Mouse (Mus musculus): ENCODE data around the gene Fam53b. TPM values are rescaled to one million over a fixed set of nuclear protein-coding genes. Genes with fewer than 3 reads are reported as not detected.

The Fam53b gene
- polyA plus RNA-seq (2012), result 52.0 and 66.9 TPM in 2 replicates

DNA sequence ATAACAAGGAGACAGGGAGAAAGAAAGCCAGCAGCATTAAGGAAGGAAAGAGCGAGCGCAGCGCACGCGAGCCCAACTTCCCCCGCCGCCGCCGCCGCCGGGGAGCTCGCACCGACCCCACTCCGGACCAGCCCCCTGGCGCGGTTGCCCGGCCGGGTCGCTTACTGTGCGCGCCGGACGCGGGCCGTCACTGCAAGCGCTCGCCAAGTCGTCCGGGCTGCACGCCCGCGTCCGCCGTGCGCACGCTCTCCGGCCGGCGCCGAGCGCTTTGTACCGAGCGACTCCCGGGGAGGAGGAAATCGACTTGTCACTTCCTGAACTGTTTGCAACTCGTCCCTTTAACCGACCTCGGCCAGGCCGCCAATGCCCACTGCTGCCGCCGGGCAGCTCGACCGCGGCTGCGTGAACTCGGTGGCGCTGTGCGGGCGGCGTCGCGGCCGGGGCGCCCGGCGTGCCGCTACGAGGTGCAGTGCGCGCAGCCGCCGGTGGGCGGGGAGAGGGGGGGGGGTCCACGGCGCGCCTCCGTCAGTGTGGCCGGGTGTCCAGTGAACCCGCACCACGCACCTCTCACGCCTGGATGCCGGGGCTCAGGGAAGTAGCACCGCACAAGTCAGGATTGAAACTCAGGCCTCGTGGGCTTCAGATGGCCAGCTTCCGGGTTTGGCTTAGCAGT lies at the start of gene Fam53b:
Gene Fam53b, minus strand, starts transcription at position 471 of the 673 bp plus-strand sequence.
- no peak for TF ChIP-seq GATA1 (IDR thresholded peaks at IDR 0.05; ENCODE audit: low read length)

DNA sequence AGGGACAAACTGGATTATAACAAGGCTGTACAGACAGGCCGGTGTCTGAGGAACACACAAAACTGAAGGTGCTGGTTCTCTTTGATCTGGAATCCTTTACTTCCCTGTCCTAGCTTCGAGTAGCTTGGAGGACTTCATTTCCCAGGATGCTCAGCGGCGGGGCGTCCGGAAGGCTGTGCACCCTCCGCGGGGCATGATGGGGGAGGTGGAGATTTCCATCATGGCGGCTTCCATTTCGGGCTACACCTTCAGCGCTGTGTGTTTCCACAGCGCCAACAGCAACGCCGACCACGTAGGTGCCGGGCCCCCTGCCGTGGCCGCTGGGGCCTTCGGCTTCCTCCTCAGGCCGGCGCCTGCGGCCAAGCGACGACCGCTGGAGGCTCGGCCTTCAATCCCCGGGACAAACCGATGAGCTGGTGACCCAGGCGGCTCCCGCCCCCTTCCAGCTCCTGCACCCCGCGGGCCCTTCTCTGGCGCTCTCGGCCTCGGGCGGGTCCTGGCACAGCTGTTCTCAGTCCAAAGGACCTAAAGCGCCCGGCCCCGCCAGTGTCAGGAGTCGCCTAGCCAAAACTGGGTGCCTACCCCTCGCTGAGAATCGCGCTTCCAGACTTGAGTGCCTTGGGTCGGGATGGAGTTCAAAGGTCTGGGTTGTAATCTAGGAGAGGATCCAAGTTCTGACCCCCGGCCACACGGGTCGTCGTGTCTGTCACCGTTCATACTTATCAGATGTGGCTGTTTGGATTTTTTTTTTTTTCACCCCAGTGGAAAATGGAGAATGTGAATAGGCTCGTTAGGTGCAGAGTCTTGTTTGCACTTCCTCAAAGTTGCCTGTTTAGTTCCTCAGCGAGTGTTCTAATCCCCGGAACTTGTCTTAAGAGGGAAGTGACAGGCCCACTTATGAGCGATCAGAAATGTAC lies 45.6 kb upstream of the Fam53b start, which contains the start of gene Abraxas2:
Gene Abraxas2, plus strand, starts transcription at position 184 of the 917 bp plus-strand sequence.
- TF ChIP-seq GATA1 (IDR thresholded peaks at IDR 0.05; ENCODE audit: low read length), result no peak

DNA sequence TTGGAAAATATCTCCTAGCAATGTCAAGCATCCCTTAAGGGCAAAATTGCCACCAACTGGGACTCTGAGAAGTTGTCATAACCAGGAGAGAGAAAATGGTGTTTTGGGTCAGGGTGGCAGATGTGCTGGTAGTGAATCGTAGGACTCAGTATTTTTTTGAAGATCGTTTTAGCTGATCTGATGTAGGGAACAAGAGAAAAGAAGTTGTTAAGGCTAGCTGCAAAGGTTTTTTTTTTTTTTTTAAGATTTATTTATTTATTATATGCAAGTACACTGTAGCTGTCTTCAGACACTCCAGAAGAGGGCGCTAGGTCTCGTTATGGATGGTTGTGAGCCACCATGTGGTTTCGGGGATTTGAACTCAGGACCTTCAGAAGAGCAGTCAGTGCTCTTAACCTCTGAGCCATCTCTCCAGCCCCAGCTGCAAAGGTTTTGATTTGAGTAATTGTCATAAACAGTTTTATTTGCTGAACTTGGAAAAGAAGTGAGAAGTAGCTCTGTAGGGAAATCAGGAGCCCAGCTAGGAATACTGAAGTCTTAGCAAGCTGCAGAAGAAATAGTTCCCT lies 44.4 kb upstream of the Fam53b start:
- no peak for TF ChIP-seq GATA1 (IDR thresholded peaks at IDR 0.05; ENCODE audit: low read length)

DNA sequence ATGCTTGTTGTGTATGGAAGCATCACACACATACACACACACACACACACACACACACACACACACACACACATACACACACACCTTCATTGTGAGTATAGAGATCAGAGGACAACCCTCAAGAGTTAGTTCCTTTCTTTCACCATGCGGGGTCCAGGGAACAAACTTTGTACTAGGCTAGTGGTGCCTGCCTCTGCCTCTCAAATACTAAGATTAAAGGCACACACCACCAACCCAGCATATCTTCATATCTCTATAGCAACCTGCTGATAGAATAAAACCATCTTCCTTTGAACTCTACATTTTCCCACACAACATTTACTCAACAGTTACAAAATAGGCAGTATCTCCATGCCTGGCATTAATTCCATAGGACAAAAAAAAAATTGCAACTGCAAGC lies 42.4 kb upstream of the Fam53b start:
- no peak for TF ChIP-seq GATA1 (IDR thresholded peaks at IDR 0.05; ENCODE audit: low read length)

DNA sequence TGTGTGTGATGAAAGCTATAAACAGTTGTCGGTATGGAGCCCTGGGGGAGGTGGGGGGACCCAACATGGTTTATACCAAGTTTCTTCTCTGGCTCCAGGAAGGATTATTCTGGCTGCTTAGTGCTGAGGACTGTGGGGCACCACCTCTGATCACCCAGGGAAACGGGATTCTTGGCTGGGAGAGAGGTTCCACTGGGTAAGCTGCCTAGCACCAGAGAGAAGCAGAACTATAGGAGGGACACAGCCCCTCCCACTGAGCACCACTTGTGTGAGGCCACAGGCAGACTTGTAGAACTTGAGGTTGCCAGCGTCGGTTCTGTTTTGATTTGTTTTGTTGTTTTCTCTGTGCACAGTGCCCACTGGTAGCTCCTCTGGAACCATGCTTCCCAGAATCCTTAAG lies 40.3 kb upstream of the Fam53b start:
- TF ChIP-seq GATA1 (IDR thresholded peaks at IDR 0.05; ENCODE audit: low read length), result no peak

DNA sequence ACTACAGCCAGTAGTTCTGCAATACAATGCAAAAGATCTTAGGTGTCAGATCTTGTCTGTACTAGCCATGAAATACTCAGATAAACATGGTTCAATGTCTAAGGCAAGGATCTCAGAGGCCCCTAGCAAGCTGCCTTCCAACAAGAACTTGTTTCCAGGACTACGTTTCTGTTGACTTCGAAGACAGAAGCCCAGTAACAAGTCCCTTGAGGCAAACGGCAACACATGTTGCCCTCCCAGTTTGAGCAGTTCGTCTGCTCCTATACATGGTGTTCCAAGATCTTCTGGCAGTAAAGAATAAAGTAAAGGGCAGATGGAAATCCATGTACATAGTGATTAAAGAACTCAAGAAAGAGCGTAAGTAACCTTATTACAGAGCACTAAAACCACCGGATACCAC lies 39.7 kb upstream of the Fam53b start:
- TF ChIP-seq GATA1 (IDR thresholded peaks at IDR 0.05; ENCODE audit: low read length), result no peak

DNA sequence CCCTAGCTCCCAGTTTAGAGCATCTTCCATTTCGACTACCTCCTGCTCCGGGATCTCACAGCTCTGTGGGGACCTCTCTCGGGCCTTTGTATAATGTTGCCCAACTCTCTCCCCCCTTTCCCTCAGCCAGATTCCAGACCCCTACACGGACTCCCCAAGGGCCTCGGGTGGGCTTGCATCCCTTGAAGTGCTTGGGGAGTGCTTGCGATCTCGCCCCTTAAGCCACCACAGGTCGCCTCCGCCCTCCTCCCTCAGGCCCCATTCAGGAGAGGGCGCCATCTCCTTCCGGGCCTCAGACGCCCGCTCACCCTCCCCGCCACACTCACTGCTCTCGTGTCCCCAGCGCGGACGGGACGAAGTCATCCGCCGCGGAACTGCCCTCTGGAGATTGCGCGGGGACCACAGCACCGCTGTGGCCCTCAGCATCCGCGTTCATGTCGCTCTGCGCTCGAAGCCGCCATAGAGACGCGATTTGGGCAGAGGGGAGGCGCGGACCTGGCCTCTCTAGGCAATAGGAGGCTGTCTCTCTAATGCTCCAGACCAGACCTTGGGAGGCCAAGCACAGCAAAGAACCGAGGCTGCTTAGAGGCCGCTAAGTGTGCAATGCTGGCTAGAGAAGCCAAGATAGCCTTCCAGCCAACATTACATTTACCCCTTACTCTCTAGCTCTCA lies 38.6 kb upstream of the Fam53b start, which contains the start of gene Eef1akmt2:
Gene Eef1akmt2, minus strand, starts transcription at position 501 of the 672 bp plus-strand sequence.
- no peak for TF ChIP-seq GATA1 (IDR thresholded peaks at IDR 0.05; ENCODE audit: low read length)

DNA sequence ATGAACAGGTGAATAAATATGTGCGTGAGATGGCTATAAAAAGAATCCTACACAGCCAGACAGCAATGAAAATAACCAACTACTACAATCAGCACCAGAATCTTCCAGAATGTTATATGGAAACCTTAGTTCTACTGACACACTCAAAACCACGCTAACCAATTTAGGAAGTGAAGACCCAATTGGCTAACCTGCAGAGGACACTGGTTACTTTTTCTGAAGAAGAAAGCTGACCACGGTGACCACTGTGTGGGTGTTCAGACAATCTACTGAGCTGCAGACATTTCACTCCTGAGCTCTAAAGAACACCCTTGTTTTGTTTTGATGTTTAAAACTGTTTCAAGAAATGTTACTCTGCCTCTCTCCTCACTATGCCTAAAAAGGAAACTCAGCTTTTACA lies 29.5 kb upstream of the Fam53b start:
- no peak for TF ChIP-seq GATA1 (IDR thresholded peaks at IDR 0.05; ENCODE audit: low read length)

DNA sequence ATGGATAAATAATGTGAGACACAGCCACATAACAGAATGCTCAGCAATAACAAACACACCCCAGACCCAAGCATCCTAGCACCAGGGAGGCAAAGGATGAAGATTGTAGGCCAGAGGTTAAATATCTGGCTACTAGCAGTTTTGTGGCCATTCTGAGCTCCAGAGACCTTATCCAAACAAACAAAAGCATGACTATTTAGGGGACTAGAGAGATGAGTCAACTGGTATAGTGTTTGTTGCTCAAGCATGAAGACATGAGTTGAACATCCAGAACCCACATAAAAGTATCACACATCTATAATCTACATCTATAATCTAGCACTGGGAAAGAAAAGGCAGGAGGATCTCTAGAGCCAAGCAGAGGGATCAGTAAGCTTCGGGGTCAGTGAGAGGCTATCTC lies 28.8 kb upstream of the Fam53b start:
- TF ChIP-seq GATA1 (IDR thresholded peaks at IDR 0.05; ENCODE audit: low read length), result no peak

DNA sequence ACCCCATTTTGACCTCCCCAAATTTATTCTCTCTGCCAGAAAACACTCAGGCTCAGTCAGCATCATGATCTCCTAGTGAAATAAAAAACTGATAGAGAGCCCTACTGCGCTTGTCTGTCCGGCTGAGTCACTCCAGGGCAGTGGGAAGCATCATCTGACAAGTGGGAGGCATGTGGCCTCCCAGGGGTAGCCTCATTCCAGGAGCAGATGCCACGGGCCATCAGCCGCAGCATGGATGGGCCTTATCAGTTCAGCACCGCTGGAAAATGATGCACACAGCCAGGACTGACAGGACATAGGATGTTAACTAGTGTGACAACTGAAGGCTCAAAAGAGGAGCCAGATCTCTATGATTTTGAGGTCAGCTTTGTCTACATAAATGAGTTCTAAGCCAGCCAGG lies 27.6 kb upstream of the Fam53b start:
- TF ChIP-seq GATA1 (IDR thresholded peaks at IDR 0.05; ENCODE audit: low read length), result no peak

DNA sequence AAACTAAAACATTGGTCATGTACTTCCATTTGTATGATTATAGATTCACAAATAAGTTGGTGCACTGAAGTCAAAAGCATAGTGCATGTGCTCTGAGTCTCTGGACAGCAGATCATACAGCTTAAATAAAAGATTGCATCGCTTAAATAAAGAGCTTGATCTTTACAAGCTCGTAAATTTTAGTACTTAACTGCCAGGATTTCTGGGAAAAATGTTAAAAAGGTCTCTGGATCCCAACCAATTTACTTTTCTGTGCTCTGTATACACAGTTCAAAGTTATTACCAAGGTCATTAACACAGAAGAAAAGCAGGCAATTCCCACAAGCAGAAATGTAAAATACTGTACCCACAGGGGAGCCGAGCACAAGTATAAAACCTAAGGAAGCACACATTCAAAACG lies 17.3 kb upstream of the Fam53b start:
- TF ChIP-seq GATA1 (IDR thresholded peaks at IDR 0.05; ENCODE audit: low read length), result no peak

DNA sequence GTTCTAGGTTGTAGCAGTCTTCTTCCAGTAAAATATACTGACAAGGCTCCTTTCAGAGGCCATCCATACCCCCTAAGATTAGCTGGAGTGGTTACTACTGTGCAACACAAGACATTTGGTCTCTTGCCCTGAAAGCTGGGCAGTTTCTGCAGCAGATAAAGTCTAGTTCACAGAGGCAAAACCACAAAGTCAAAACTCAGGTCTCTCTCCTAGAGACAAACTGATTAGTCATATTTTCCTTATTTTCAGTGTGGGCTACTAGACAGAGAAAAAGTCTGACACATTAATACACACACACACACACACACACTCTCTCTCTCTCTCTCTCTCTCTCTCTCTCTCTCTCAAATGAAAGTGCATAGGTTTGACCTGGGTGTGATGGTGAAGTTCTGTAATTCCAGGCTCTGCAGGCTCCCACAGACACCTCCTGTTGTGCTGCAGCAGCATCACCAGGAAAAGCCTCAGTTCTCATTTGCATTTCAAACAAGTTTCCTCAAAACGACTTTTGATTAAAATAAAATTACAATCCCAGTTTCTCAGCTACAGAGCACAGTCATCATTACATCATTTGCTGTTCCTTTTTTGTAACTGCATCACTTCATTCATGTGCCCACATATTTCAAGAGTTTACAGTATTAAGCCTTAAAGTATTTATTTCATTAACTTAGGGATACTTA lies 10.8 kb upstream of the Fam53b start:
- TF ChIP-seq GATA1 (IDR thresholded peaks at IDR 0.05; ENCODE audit: low read length), result no peak

DNA sequence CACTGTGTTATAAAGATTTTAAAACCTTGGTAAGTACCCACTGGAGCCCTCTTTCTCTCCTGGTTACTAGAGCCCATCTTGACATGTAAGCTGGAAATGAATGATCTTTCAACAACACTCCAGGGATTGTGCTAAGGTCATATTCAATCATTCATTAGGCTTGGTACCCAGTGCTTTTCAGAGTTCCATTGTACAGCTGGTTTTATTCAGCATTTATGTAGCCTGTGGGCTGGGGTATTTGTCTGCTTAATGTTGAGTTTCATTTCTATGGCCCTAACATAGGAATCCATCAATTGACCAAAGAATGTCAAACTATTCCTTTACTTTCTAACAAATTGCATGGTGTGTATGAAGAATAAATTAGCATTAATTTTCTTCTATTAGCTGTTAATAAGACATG lies 10.1 kb upstream of the Fam53b start:
- TF ChIP-seq GATA1 (IDR thresholded peaks at IDR 0.05; ENCODE audit: low read length), result no peak

DNA sequence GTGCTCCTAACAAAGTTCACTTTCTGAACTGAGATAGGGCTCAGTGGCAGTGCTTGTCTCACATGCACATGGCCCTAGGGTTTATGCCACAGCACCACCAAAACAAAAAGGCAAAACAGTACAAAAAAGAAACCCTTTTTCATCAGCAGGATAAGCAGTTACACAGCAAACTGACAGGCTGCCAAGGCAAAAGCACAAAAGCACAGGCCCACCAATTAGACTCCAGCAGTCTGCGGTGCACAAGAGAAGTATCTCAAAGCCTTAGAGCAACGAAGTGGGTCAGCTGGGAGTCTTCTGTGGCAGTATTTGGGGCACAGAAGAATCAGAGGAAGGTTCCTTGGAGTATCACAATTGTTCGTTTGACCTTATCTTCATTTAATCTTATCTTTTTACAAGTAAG lies 7.0 kb upstream of the Fam53b start:
- no peak for TF ChIP-seq GATA1 (IDR thresholded peaks at IDR 0.05; ENCODE audit: low read length)

DNA sequence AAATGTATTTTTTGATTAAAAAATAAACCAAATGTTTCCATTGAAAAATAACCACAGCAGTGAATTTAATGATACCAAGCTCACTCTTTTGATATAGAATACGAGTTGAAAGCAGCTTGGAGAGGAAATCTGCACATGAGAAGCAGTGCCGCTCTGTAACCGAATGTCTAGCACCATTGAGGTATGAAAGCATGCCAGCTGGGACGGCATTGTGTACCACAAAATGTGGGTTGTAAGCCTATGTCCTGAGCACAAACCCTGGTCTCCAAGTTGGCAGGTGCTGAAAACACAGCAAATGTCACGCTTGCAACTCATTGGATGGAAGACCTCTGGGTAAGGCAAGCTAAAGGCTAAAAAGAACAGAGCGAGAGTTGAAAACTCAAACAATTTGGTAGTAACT lies 3.4 kb upstream of the Fam53b start:
- no peak for TF ChIP-seq GATA1 (IDR thresholded peaks at IDR 0.05; ENCODE audit: low read length)

Data from G1E-ER4 (cell line).